Comparison of ENCODE assay signal across 13 mouse cellular contexts in genomic region chr14:101804562-101805327, GRCm38 (mm10).
A peak's percentile ranks its signal among the peaks of the same experiment; 100 is the strongest.
DNase-seq lines count a peak whose midpoint lies in the region; ATAC-seq lines count a peak whose summit lies in the region.
"Had no signal": no experiment of that assay in that cellular context is flagged by ENCODE, and none has a peak within 500 bp of the region (broad histone marks: within the 10 kb centered on the region; RNA-seq: fewer than 3 reads in every experiment).

No protein-coding gene starts in this region.

- H3K36me3 ChIP-seq in heart, embryonic 11.5 days (ENCODE audit: control insufficient read depth, insufficient read depth, low read length) = no peaks in the 10 kb centered on the region
- H3K36me3 ChIP-seq in forebrain, embryonic 10.5 days (replicated peaks) = no peaks in the 10 kb centered on the region
- H3K36me3 ChIP-seq: midbrain, embryonic 10.5 days had no signal

- H3K9me3 ChIP-seq in heart, embryonic 11.5 days (replicated peaks; ENCODE audit: control insufficient read depth, low read length) = no peaks in the 10 kb centered on the region
- no peaks in the 10 kb centered on the region for H3K9me3 ChIP-seq in forebrain, embryonic 10.5 days
- H3K9me3 ChIP-seq: midbrain, embryonic 10.5 days had no signal

- no peak overlapping the region for H3K9ac ChIP-seq in heart, embryonic 11.5 days (ENCODE audit: low read depth, low read length)

- DNase-seq in heart, adult 11 months = peak; percentile 14
- DNase-seq in 3T3-L1 (ENCODE audit: low read depth, low spot score) = peak; percentile 81
- DNase-seq in embryo, embryonic 11 days = peak; percentile 29
- DNase-seq in lung, postnatal 10 days = peak; percentile 24
- DNase-seq in adrenal gland, postnatal 10 days = no peak
- no peak for DNase-seq in forebrain, embryonic 10.5 days (ENCODE audit: extremely low spot score, low spot score)
- DNase-seq in ovary, adult 18-20 months (ENCODE audit: low spot score) = no peak
- DNase-seq: cerebellum, adult 18-20 months; gastrocnemius, postnatal 10 days had no signal

- no peak overlapping the region for H3K27ac ChIP-seq in heart, embryonic 11.5 days (ENCODE audit: low read depth, low read length)
- H3K27ac ChIP-seq in forebrain, embryonic 10.5 days = no peak overlapping the region
- H3K27ac ChIP-seq: midbrain, embryonic 10.5 days had no signal

- ATAC-seq in heart, embryonic 11.5 days (replicated peaks; ENCODE audit: insufficient number of reproducible peaks, low FRiP score, low TSS enrichment) = no peak
- ATAC-seq: inflammation-experienced regulatory T-cells, adult 6 months had no signal

- H3K4me1 ChIP-seq in heart, embryonic 11.5 days (ENCODE audit: control insufficient read depth, insufficient read depth, low read length) = peaks cover 5% of the 10 kb centered on the region
- 0 out of 2 replicates have a peak, but pooled peaks cover 2% of the 10 kb centered on the region for H3K4me1 ChIP-seq in forebrain, embryonic 10.5 days

- 69% methylated on average over 4 of the region's 4 CpGs for WGBS in heart, embryonic 11.5 days (ENCODE audit: insufficient replicate concordance)
- WGBS in forebrain, embryonic 10.5 days = 77% methylated on average over 4 of the region's 4 CpGs

- H3K27me3 ChIP-seq in heart, embryonic 11.5 days (ENCODE audit: control insufficient read depth, insufficient read depth, low read length) = no peaks in the 10 kb centered on the region
- no peaks in the 10 kb centered on the region for H3K27me3 ChIP-seq in forebrain, embryonic 10.5 days (ENCODE audit: poor library complexity, severe bottlenecking)

- no peak overlapping the region for H3K4me3 ChIP-seq in heart, embryonic 11.5 days (ENCODE audit: low read depth, low read length)
- H3K4me3 ChIP-seq in forebrain, embryonic 10.5 days = no peak overlapping the region
- H3K4me3 ChIP-seq: midbrain, embryonic 10.5 days had no signal

- H3K4me2 ChIP-seq in heart, embryonic 11.5 days = no peak overlapping the region
- H3K4me2 ChIP-seq: liver, embryonic 11.5 days had no signal

Comparison
In these comparisons a context has a peak if more than half of its experiments do, and no peak if none do; other contexts are left out.
1. DNase-seq: peak in heart, adult 11 months (single experiment), 3T3-L1 (single experiment), embryo, embryonic 11 days (single experiment) and lung, postnatal 10 days (single experiment); none in adrenal gland, postnatal 10 days (single experiment), forebrain, embryonic 10.5 days (single experiment) and ovary, adult 18-20 months (single experiment).